Mouse (Mus musculus) C2C12 (cell line): ENCODE measurements around the gene Pbx1.

Experiments used
- CEBPB ChIP-seq: IDR thresholded peaks from one replicate; pipeline ENCODE4 v1.6.1; 2011; ENCODE audit warnings: low read depth, mild to moderate bottlenecking, control low read depth, moderate library complexity
- CTCF ChIP-seq: IDR thresholded peaks from one replicate; pipeline ENCODE4 v1.5.1; 2011; ENCODE audit not compliant: control insufficient read depth, insufficient read depth, insufficient read length
- FOSL1 ChIP-seq: IDR thresholded peaks from one replicate; pipeline ENCODE4 v1.8.0; 2011; ENCODE audit warnings: mild to moderate bottlenecking, low read length; ENCODE audit not compliant: poor library complexity, insufficient read depth, severe bottlenecking

DNA sequence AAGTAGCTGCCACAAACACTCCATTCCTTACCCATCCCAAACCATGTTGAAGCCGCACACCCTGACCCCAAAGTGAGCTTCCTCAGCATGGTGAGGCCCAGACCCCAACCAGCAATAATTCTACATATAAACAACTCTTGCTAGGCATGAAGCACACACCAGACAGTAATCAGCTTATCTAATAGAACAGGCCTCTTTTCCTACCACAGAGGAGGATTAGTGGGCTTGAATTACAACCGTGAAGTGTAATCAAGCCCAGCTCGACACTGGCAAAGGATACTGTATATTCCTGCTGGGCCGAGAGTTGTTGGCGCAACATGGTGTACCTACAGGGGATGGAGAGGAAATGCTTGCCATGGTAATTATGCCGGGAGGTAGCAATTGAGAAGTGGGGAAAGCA is 205.9 kb downstream of the Pbx1 start:
- TF ChIP-seq CTCF (no peak), FOSL1 (no peak), CEBPB (no peak)
